Mouse (Mus musculus) hindbrain, embryonic 15.5 days (tissue): ENCODE data around the gene Ripor2. TPM values are rescaled to one million over a fixed set of nuclear protein-coding genes. Genes with fewer than 3 reads are reported as not detected.
A peak's percentile ranks its signal among the peaks of the same experiment; 100 is the strongest.

ENCODE experiments used
- ATAC-seq: fragments of 200-750 bp; cut with Nextera tagmentation; 2 replicates; pipeline ENCODE4 v1.8.0; 2017; ENCODE audit warnings: low read depth, moderate number of reproducible peaks, moderate TSS enrichment; ENCODE audit not compliant: low FRiP score
- H3K27ac ChIP-seq: fragments of 300-500 bp; sonication (generic); replicated peaks from 2 replicates; pipeline ENCODE4 v1.5.1; 2015; ENCODE audit warnings: mild to moderate bottlenecking, inconsistent platforms
- H3K27me3 ChIP-seq: fragments of 300-500 bp; sonication (generic); 2 replicates; pipeline ENCODE4 v1.6.1; 2015; ENCODE audit warnings: control low read depth, inconsistent platforms
- H3K36me3 ChIP-seq: fragments of 300-500 bp; sonication (generic); 2 replicates; pipeline ENCODE4 v1.6.1; 2015; ENCODE audit warnings: control low read depth, inconsistent platforms
- H3K4me1 ChIP-seq: fragments of 300-500 bp; sonication (generic); replicated peaks from 2 replicates; pipeline ENCODE4 v1.6.1; 2015; ENCODE audit warnings: control low read depth, inconsistent platforms
- H3K4me2 ChIP-seq: fragments of 300-500 bp; sonication (generic); 2 replicates; pipeline ENCODE4 v1.6.1; 2015; ENCODE audit warnings: moderate library complexity, mild to moderate bottlenecking, inconsistent platforms
- H3K4me3 ChIP-seq: fragments of 300-500 bp; sonication (generic); 2 replicates; pipeline ENCODE4 v1.5.1; 2015; ENCODE audit warnings: mild to moderate bottlenecking, inconsistent platforms
- H3K9ac ChIP-seq: fragments of 300-500 bp; sonication (generic); 2 replicates; pipeline ENCODE4 v1.6.1; 2015; ENCODE audit warnings: inconsistent platforms
- H3K9me3 ChIP-seq: fragments of 300-500 bp; sonication (generic); 2 replicates; pipeline ENCODE4 v1.6.1; 2016; ENCODE audit warnings: control low read depth, inconsistent platforms
- WGBS: fragments of 180-500 bp; shearing (Covaris S2); methylation state at CpG from one replicate; pipeline ENCODE4 v1.1.7; 2015; 5-methylcytosine and 5-hydroxymethylcytosine counted together
- polyA plus RNA-seq: library from polyadenylated mRNA; unstranded; fragments of >200 nt; fragmentation: Nextera tagmentation; extraction: Ambion mirVana; gene quantifications from 2 replicates; pipeline ENCODE4 v1.2.1, GENCODE M21; 2015

Ripor2 gene
- polyA plus RNA-seq, 1 experiment from 2014 or later = 26.0 TPM

GRCm38 (mm10) chr13:24709656-24710396 lies 127.8 kb downstream of the Ripor2 start:
- Histone ChIP-seq H3K27ac (no peak overlapping the region), H3K9me3 (no peaks in the 10 kb centered on the region), H3K27me3 (no peaks in the 10 kb centered on the region), H3K4me2 (no peak overlapping the region), H3K4me3 (no peak overlapping the region), H3K36me3 (0 out of 2 replicates have a peak, but pooled peaks cover 15% of the 10 kb centered on the region), H3K9ac (no peak overlapping the region), H3K4me1 (peaks cover 6% of the 10 kb centered on the region; the same call in 1 of the 2 replicates)
- WGBS = 72% methylated on average over 12 of the region's 12 CpGs
- no peak for ATAC-seq

- H3K27me3 ChIP-seq = no peaks in the 10 kb centered on the region
- no peak overlapping the region for H3K9ac ChIP-seq
- H3K4me1 ChIP-seq = peaks cover 6% of the 10 kb centered on the region; the same call in 1 of the 2 replicates
- no peak overlapping the region for H3K27ac ChIP-seq
- H3K9me3 ChIP-seq = no peaks in the 10 kb centered on the region
- H3K36me3 ChIP-seq = peaks cover 20% of the 10 kb centered on the region
- WGBS = 60% methylated on average over 7 of the region's 7 CpGs
- H3K4me2 ChIP-seq = no peak overlapping the region
- no peak for ATAC-seq
- no peak overlapping the region for H3K4me3 ChIP-seq
These were observed 129.0 kb downstream of the Ripor2 start for GRCm38 (mm10) chr13:24710968-24711367.

- Histone ChIP-seq H3K9me3 (no peaks in the 10 kb centered on the region), H3K36me3 (peaks cover 29% of the 10 kb centered on the region), H3K9ac (no peak overlapping the region), H3K27ac (no peak overlapping the region), H3K4me1 (peaks cover 6% of the 10 kb centered on the region; the same call in 1 of the 2 replicates), H3K27me3 (no peaks in the 10 kb centered on the region), H3K4me2 (no peak overlapping the region), H3K4me3 (no peak overlapping the region)
- WGBS = 90% methylated on average over 7 of the region's 7 CpGs
- no peak for ATAC-seq
These were observed 130.7 kb downstream of the Ripor2 start for GRCm38 (mm10) chr13:24712581-24713130.

- Histone ChIP-seq H3K9me3 (no peaks in the 10 kb centered on the region), H3K9ac (no peak overlapping the region), H3K27me3 (no peaks in the 10 kb centered on the region), H3K4me2 (peak overlapping the region; percentile 40), H3K36me3 (peaks cover 30% of the 10 kb centered on the region), H3K4me3 (no peak overlapping the region), H3K27ac (no peak overlapping the region), H3K4me1 (peaks cover 6% of the 10 kb centered on the region; the same call in 1 of the 2 replicates)
- ATAC-seq = peak; percentile 81
- WGBS = 6% methylated on average over 16 of the region's 16 CpGs
These were observed 131.5 kb downstream of the Ripor2 start for GRCm38 (mm10) chr13:24713434-24714000.

GRCm38 (mm10) chr13:24714360-24714885 lies 132.4 kb downstream of the Ripor2 start:
- Histone ChIP-seq H3K4me1 (peaks cover 6% of the 10 kb centered on the region; the same call in 1 of the 2 replicates), H3K4me3 (no peak overlapping the region), H3K27ac (no peak overlapping the region), H3K9ac (no peak overlapping the region), H3K36me3 (peaks cover 36% of the 10 kb centered on the region), H3K4me2 (no peak overlapping the region), H3K27me3 (no peaks in the 10 kb centered on the region), H3K9me3 (no peaks in the 10 kb centered on the region)
- ATAC-seq = no peak
- WGBS = 76% methylated on average over 9 of the region's 9 CpGs

- Histone ChIP-seq H3K4me2 (no peak overlapping the region), H3K4me1 (peaks cover 6% of the 10 kb centered on the region; the same call in 1 of the 2 replicates), H3K36me3 (peaks cover 30% of the 10 kb centered on the region), H3K9me3 (no peaks in the 10 kb centered on the region), H3K27ac (no peak overlapping the region), H3K9ac (no peak overlapping the region), H3K27me3 (no peaks in the 10 kb centered on the region), H3K4me3 (no peak overlapping the region)
- no peak for ATAC-seq
- WGBS = 51% methylated on average over 5 of the region's 5 CpGs
These were observed 133.6 kb downstream of the Ripor2 start for GRCm38 (mm10) chr13:24715601-24716000.

GRCm38 (mm10) chr13:24716441-24716840 lies 134.5 kb downstream of the Ripor2 start:
- WGBS = 85% methylated on average over 9 of the region's 9 CpGs
- Histone ChIP-seq H3K36me3 (peaks cover 26% of the 10 kb centered on the region), H3K9ac (no peak overlapping the region), H3K4me1 (peaks cover 6% of the 10 kb centered on the region; the same call in 1 of the 2 replicates), H3K27ac (no peak overlapping the region), H3K4me2 (no peak overlapping the region), H3K4me3 (no peak overlapping the region), H3K27me3 (no peaks in the 10 kb centered on the region), H3K9me3 (no peaks in the 10 kb centered on the region)
- no peak for ATAC-seq

- 81% methylated on average over 7 of the region's 7 CpGs for WGBS
- H3K9ac ChIP-seq = no peak overlapping the region
- H3K4me2 ChIP-seq = no peak overlapping the region
- H3K9me3 ChIP-seq = no peaks in the 10 kb centered on the region
- H3K27ac ChIP-seq = no peak overlapping the region
- peaks cover 6% of the 10 kb centered on the region; the same call in 1 of the 2 replicates for H3K4me1 ChIP-seq
- no peak overlapping the region for H3K4me3 ChIP-seq
- peaks cover 33% of the 10 kb centered on the region for H3K36me3 ChIP-seq
- H3K27me3 ChIP-seq = no peaks in the 10 kb centered on the region
- no peak for ATAC-seq
These were observed 135.7 kb downstream of the Ripor2 start for GRCm38 (mm10) chr13:24717677-24718076.

- WGBS = 74% methylated on average over 10 of the region's 10 CpGs
- no peaks in the 10 kb centered on the region for H3K4me1 ChIP-seq
- no peak overlapping the region for H3K4me3 ChIP-seq
- no peaks in the 10 kb centered on the region for H3K27me3 ChIP-seq
- ATAC-seq = no peak
- no peak overlapping the region for H3K9ac ChIP-seq
- H3K27ac ChIP-seq = no peak overlapping the region
- H3K9me3 ChIP-seq = no peaks in the 10 kb centered on the region
- H3K36me3 ChIP-seq = peaks cover 39% of the 10 kb centered on the region
- no peak overlapping the region for H3K4me2 ChIP-seq
These were observed 139.5 kb downstream of the Ripor2 start for GRCm38 (mm10) chr13:24721502-24721901.

GRCm38 (mm10) chr13:24723699-24724394 lies 141.9 kb downstream of the Ripor2 start:
- H3K27me3 ChIP-seq = no peaks in the 10 kb centered on the region
- H3K36me3 ChIP-seq = peaks cover 26% of the 10 kb centered on the region
- H3K9ac ChIP-seq = no peak overlapping the region
- H3K27ac ChIP-seq = no peak overlapping the region
- H3K4me3 ChIP-seq = no peak overlapping the region
- no peaks in the 10 kb centered on the region for H3K4me1 ChIP-seq
- no peak overlapping the region for H3K4me2 ChIP-seq
- no peak for ATAC-seq
- no peaks in the 10 kb centered on the region for H3K9me3 ChIP-seq
- WGBS = 46% methylated on average over 8 of the region's 8 CpGs

- Histone ChIP-seq H3K36me3 (peaks cover 22% of the 10 kb centered on the region), H3K9me3 (no peaks in the 10 kb centered on the region), H3K4me1 (no peaks in the 10 kb centered on the region), H3K4me2 (0 out of 2 replicates have a peak overlapping the region, but pooled peaks have one; percentile 3), H3K27ac (no peak overlapping the region), H3K27me3 (no peaks in the 10 kb centered on the region), H3K4me3 (no peak overlapping the region), H3K9ac (no peak overlapping the region)
- no peak for ATAC-seq
- 51% methylated on average over 4 of the region's 4 CpGs for WGBS
These were observed 142.4 kb downstream of the Ripor2 start for GRCm38 (mm10) chr13:24724395-24724759.
